Mouse (Mus musculus): ENCODE measurements around the gene Frmd4a.

GRCm38 (mm10) chr2:4566260-4566955, 548.9 kb downstream of the Frmd4a start:
- no peak for TF ChIP-seq CTCF (IDR thresholded peaks at IDR 0.05; ENCODE audit: insufficient read depth, low read length)
- no peak for TF ChIP-seq POLR2A (IDR thresholded peaks at IDR 0.05; ENCODE audit: borderline replicate concordance, extremely low read depth, low read depth, low read length)
